Mouse (Mus musculus): ENCODE data around the gene Ttc7b.

- no peak for TF ChIP-seq POLR2A (IDR thresholded peaks at IDR 0.05; ENCODE audit: extremely low read depth, insufficient read depth, low read length)
- no peak for TF ChIP-seq CTCF (IDR thresholded peaks at IDR 0.05; ENCODE audit: low read depth, low read length)
These were observed 162.5 kb downstream of the Ttc7b start for GRCm38 (mm10) chr12:100358040-100358620.
